Mouse (Mus musculus) monocyte, adult 2 months (primary cell): ENCODE results near the gene Cars2.
"Not testable (repeated sequence)": the region's sequence is repeated elsewhere in the genome, so short reads cannot be mapped to it uniquely, and the experiment has no call there.

ENCODE experiments used
- DNase-seq, 2 experiments: peaks; one replicate each; pipeline ENCODE4 v3.0.0; 2022; ENCODE audit warnings: low spot score in 2 of 2, low read depth in 1 of 2

Gene Cars2

GRCm38 (mm10) chr8:11556691-11557423 is 6.3 kb upstream of the Cars2 start:
- DNase-seq = no peak

- DNase-seq = peak; percentile 95 to 98
Measured at GRCm38 (mm10) chr8:11555720-11556591, 5.4 kb upstream of the Cars2 start.

DNA sequence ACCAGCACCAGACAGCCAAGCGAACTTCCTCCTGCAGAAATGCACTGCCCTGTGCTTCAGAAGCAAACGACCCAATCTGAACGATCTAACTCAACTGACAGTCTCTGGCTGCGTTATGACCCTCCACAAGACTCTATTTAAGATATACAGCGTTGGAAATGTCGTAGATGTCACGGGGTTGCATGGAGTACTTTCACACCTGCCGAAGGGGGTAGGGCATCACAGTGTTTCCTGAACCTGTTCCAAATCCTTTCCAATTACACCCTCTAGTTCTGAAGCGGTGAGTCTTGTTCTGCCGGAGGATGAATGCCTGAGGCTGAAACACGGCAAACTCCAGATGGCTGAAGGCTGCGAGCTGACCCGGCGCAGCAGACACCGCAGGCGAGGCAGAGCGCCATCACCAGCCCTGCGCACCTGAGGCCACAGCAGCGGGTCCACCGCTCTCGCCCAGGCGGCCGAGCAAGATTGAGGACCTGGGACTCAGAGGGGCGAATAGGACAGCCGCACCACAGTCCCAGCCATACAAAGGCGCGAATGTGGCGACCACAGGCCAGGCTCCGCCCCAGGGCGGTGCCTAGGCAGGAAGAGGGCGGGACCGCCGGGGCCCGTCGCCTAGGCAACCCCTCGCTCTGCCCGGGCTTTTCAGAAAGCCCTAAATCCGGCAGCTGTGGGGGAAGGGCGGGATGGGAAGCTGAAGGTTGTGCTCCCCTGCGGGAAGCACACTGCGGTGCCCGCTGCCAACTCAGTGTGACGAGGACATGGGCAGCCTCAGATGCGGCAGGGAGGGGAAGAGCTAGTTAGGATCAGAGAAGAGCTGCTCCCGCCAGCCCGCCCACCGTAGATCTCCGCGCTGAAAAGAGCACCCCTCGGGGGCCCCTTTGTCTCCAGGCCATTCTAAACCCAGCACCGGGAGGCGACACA is 4.5 kb upstream of the Cars2 start, which contains the start of gene Ing1:
Gene Ing1 (plus strand): TSS at position 773 of the 921 bp plus-strand sequence.
- DNase-seq = peak; percentile 85 to 91

- DNase-seq = no peak
Measured at GRCm38 (mm10) chr8:11552390-11552789, 1.8 kb upstream of the Cars2 start.

DNA sequence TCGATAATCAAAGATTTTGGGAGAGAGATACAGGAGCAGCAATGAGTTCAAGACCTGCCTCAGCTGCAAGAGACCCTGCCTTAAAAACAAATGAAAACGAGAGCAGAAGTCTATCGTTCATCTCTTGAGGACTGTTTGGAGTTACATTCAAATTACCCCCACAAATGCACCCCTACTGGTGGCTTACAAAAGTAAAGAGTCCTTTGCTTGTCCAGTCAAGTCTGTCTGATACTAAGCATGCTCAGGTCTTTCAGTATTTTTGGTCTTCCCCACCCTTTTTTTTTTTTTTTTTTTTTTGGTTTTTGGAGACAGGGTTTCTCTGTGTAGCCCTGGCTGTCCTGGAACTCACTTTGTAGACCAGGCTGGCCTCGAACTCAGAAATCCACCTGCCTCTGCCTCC is 914 bp upstream of the Cars2 start:
- DNase-seq = not testable (repeated sequence)

GRCm38 (mm10) chr8:11549706-11550105 is 877 bp downstream of the Cars2 start:
- peak in 1 of 2 experiments; percentile 47 for DNase-seq

- no peak for DNase-seq
Measured at GRCm38 (mm10) chr8:11547063-11547462, 3.5 kb downstream of the Cars2 start.

- peak in 1 of 2 experiments; percentile 43 for DNase-seq
Measured at GRCm38 (mm10) chr8:11544386-11544785, 6.2 kb downstream of the Cars2 start.

GRCm38 (mm10) chr8:11542866-11543265 is 7.7 kb downstream of the Cars2 start:
- DNase-seq = no peak

DNA sequence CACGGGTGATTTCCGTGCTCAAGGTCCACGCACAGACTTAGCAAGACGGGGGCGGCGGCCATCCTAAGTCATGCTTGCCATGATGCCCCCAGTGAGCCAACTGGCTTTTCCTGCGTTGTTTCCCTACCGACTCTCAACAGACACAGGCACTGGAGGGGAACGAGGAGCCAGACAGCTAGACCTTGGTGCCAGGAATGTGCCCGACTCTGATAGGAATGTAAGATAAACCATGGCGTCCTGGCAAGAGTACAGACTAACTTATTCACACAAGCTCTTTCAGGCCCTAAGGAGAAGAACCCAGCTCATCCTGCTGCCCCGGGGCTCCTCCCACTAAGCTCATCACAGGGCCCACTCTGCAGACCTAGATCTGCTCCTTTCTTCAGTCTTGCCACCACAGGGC is 8.6 kb downstream of the Cars2 start:
- DNase-seq = no peak

DNA sequence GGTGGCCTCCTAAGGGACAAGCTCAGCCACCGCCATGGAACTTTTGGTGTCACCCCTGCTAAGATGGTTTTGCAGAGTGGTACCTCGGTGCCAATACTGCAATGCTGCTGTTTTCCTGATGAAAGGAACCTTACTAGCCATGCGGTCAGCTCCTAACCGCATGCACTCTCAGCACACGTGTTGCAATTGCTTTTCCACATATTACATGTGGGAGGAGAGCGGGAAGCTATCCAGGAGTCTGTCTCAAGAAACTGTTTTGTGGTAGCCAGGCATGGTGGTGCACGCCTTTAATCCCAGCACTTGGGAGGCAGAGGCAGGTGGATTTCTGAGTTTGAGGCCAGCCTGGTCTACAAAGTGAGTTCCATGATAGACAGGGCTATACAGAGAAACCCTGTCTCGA is 10.4 kb downstream of the Cars2 start:
- DNase-seq = no peak

GRCm38 (mm10) chr8:11539049-11539448 is 11.5 kb downstream of the Cars2 start:
- DNase-seq = no peak

- no peak for DNase-seq
Measured at GRCm38 (mm10) chr8:11534494-11534893, 16.1 kb downstream of the Cars2 start.

GRCm38 (mm10) chr8:11530849-11531248 is 19.7 kb downstream of the Cars2 start:
- DNase-seq = no peak

DNA sequence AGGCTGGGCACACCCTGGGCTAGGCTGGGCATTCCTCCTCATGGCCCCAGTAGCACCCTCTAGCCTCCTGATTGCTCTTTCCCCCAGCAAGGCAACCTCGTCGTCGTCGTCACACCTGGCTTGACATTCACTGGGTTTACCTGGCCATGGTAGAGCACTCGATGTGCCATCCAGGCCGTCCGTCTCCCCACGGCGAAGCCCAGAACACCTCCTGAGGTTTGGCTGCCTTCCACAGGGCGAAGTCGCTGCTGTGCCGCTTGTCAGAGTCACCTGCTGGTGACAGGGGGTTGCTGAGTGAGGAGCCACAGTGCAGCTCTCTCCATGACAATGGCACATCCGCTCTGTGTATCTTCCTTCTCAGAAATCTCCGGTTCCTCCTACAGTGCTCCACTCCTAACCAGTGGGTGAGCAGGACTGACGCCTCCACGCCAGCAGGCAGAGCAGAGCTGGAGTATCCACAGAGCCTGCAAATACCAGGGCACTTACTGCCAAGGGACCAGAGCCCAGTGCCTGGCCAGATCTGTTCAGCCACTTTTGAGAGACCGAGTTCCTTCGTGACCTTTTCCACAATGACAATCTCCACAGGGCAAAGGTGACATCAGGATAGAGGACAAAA is 20.3 kb downstream of the Cars2 start:
- DNase-seq = no peak

- DNase-seq = no peak
Measured at GRCm38 (mm10) chr8:11523331-11523730, 27.3 kb downstream of the Cars2 start.

GRCm38 (mm10) chr8:11518676-11519075 is 31.9 kb downstream of the Cars2 start:
- DNase-seq = no peak

- DNase-seq = no peak
Measured at GRCm38 (mm10) chr8:11518056-11518396, 32.6 kb downstream of the Cars2 start.

- DNase-seq = peak in 1 of 2 experiments; percentile 16
Measured at GRCm38 (mm10) chr8:11517366-11518055, 33.1 kb downstream of the Cars2 start.

DNA sequence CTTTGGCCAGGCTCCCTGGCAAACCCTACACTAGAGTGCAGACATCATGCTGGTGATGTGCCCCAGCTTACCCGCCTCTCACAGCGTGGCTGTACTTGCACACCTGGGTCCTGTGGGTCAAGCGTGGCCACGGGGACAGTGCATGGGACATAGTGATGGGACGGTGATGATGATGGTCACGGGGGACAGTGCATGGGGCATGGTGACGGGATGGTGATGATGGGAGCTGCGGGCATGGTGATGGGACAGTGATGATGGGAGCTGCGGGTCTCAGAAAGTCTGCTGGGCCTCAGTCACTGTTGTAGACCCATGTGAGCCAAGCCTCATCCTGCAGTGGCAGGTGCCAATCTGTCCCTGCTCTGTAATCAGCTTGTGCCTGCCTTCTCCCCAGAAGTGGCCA is 34.3 kb downstream of the Cars2 start:
- no peak for DNase-seq
